Mouse (Mus musculus): Measurements from ENCODE around the gene Eci2. TPM values are rescaled to one million over a fixed set of nuclear protein-coding genes. Genes with fewer than 3 reads are reported as not detected.

The Eci2 gene
- total RNA-seq, 2 experiments from 2014 or later: 105 to 116 TPM

Other genes with a start within 250 kb of the Eci2 start
- 100 to 1,000 TPM in 1 of 2 experiments, 10 to 100 TPM in 1; 83.2 to 110 TPM for gene Prpf4b, start 151.8 kb downstream of the Eci2 start, total RNA-seq (2021)
- 1 to 10 TPM; 1.8 to 2.6 TPM for gene Fam217a, start 102.8 kb downstream of the Eci2 start, total RNA-seq (2021)
- not detected for gene 4933417A18Rik, start 102.7 kb downstream of the Eci2 start, total RNA-seq (2021)
- gene Eci3, start 63.3 kb downstream of the Eci2 start, total RNA-seq (2021): 1 to 10 TPM; 3.3 to 4.2 TPM